ENCODE assay signal across 9 mouse cellular contexts in the genomic region with DNA sequence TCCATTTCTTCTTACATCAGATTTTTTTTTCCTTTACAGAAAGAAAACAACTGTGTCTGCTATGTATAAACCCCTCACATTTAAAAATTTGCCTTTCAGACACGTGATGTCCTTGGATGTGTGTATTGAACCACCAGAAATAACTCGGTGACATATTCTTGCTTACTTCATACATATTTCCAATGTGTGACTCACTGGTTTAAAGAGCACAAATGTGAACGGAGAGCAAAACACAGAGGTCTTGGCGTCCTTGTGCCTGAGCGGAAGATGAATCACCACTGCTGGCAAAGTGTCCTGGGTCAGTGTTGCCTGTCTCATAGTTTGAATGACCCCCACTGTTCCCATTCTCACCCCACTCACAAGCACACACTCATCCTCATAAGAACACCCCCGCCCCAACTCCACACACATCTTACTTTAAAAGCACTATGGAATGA.
A peak's percentile ranks its signal among the peaks of the same experiment; 100 is the strongest.
DNase-seq lines count a peak whose midpoint lies in the region; ATAC-seq lines count a peak whose summit lies in the region.
"Had no signal": no experiment of that assay in that cellular context is flagged by ENCODE, and none has a peak within 500 bp of the region (broad histone marks: within the 10 kb centered on the region; RNA-seq: fewer than 3 reads in every experiment).

No protein-coding gene starts in this region.

- H3K4me2 ChIP-seq in midbrain, embryonic 13.5 days (replicated peaks): no peak overlapping the region
- no peak overlapping the region for H3K4me2 ChIP-seq in midbrain, embryonic 14.5 days (ENCODE audit: low read length)
- H3K4me2 ChIP-seq: embryonic facial prominence, embryonic 12.5 days had no signal

- no peak overlapping the region for H3K9ac ChIP-seq in midbrain, embryonic 13.5 days (replicated peaks)
- H3K9ac ChIP-seq in midbrain, embryonic 14.5 days (replicated peaks; ENCODE audit: low read length): no peak overlapping the region
- H3K9ac ChIP-seq: embryonic facial prominence, embryonic 12.5 days had no signal

- no peak overlapping the region for H3K4me3 ChIP-seq in midbrain, embryonic 13.5 days (replicated peaks)
- H3K4me3 ChIP-seq in midbrain, embryonic 14.5 days (replicated peaks; ENCODE audit: low read depth, low read length): no peak overlapping the region
- H3K4me3 ChIP-seq: embryonic facial prominence, embryonic 12.5 days had no signal

- ATAC-seq in inflammation-experienced regulatory T-cells, adult 6 months: no peak
- ATAC-seq in midbrain, embryonic 13.5 days: no peak
- ATAC-seq in midbrain, embryonic 14.5 days (ENCODE audit: low FRiP score, low TSS enrichment): no peak

- 87% methylated on average over 6 of the region's 6 CpGs for WGBS in midbrain, embryonic 13.5 days
- 93% methylated on average over 6 of the region's 6 CpGs for WGBS in midbrain, embryonic 14.5 days

- intact Hi-C loops in gastrocnemius, postnatal 14 days (cut with DNase I; ENCODE audit: low total_unique reads): no loop called here
- intact Hi-C loops in left cerebral cortex, postnatal 25 days (cut with DNase I): no loop called here

- no peaks in the 10 kb centered on the region for H3K27me3 ChIP-seq in midbrain, embryonic 13.5 days
- no peaks in the 10 kb centered on the region for H3K27me3 ChIP-seq in midbrain, embryonic 14.5 days (ENCODE audit: control insufficient read depth, insufficient read depth, low read length)
- H3K27me3 ChIP-seq: embryonic facial prominence, embryonic 12.5 days had no signal

- DNase-seq in frontal cortex, adult 2 months (ENCODE audit: extremely low spot score in 1 of 2, low spot score in 1 of 2): peak; percentile 8 to 57
- DNase-seq in frontal cortex, postnatal 14 days (ENCODE audit: low spot score in 2 of 2): no peak
- DNase-seq in NIH3T3 (ENCODE audit: low read depth): peak; percentile 81
- DNase-seq in gastrocnemius, postnatal 14 days: peak; percentile 60
- DNase-seq in left cerebral cortex, postnatal 25 days (ENCODE audit: low spot score in 2 of 2): peak; percentile 7 to 67
- DNase-seq in midbrain, embryonic 14.5 days: no peak

- no peaks in the 10 kb centered on the region for H3K9me3 ChIP-seq in midbrain, embryonic 13.5 days
- no peaks in the 10 kb centered on the region for H3K9me3 ChIP-seq in midbrain, embryonic 14.5 days (ENCODE audit: control insufficient read depth, low read length)

- H3K27ac ChIP-seq in midbrain, embryonic 13.5 days: no peak overlapping the region
- no peak overlapping the region for H3K27ac ChIP-seq in midbrain, embryonic 14.5 days (replicated peaks; ENCODE audit: low read depth, low read length)
- H3K27ac ChIP-seq: embryonic facial prominence, embryonic 12.5 days had no signal

- no peaks in the 10 kb centered on the region for H3K36me3 ChIP-seq in midbrain, embryonic 13.5 days
- no peaks in the 10 kb centered on the region for H3K36me3 ChIP-seq in midbrain, embryonic 14.5 days (ENCODE audit: control insufficient read depth, insufficient read depth, low read length)
- H3K36me3 ChIP-seq: embryonic facial prominence, embryonic 12.5 days had no signal

- H3K4me1 ChIP-seq in midbrain, embryonic 13.5 days (replicated peaks): no peaks in the 10 kb centered on the region
- H3K4me1 ChIP-seq in midbrain, embryonic 14.5 days (ENCODE audit: control insufficient read depth, insufficient read depth, low read length): no peaks in the 10 kb centered on the region
- H3K4me1 ChIP-seq: embryonic facial prominence, embryonic 12.5 days had no signal

Comparison
In these comparisons a context has a peak if more than half of its experiments do, and no peak if none do; other contexts are left out.
1. DNase-seq: peak in frontal cortex, adult 2 months (2 of 2), NIH3T3 (single experiment), gastrocnemius, postnatal 14 days (single experiment) and left cerebral cortex, postnatal 25 days (2 of 2); none in frontal cortex, postnatal 14 days (0 of 2) and midbrain, embryonic 14.5 days (single experiment).